Mouse (Mus musculus): Measurements from ENCODE around the gene Prkar2b. TPM values are rescaled to one million over a fixed set of nuclear protein-coding genes. Genes with fewer than 3 reads are reported as not detected.

Prkar2b gene
- polyA plus RNA-seq, 1 experiment from 2014 or later = 38.1 TPM

DNA sequence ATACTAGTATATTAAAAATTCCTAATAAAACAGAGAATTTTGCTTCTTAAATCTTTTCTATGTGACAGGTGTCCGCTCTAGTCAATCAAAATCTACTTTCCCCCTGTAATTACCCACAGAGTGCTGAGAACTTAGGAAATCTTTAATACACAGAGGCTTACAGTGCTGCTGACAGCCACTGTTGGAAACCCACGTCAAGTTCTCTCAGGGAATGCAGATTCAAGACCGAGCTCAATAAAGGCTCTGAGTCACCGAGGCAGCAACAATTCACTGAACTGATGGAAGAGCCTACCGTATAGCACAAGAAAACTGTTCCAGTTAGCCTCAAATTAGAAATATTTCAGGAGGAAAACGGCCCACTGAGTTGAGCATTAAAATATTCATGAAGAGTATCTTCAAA is 77.3 kb downstream of the Prkar2b start:
- ATAC-seq (ENCODE audit: insufficient number of reproducible peaks, insufficient read depth, low FRiP score, low TSS enrichment, low read depth) = no peak
- Histone ChIP-seq H3K36me3 (no peaks in the 10 kb centered on the region), H3K4me2 (no peak overlapping the region), H3K27me3 (no peaks in the 10 kb centered on the region), H3K4me3 (no peak overlapping the region), H3K27ac (no peak overlapping the region), H3K9me3 (no peaks in the 10 kb centered on the region), H3K4me1 (peaks cover 4% of the 10 kb centered on the region; the same call in 1 of the 2 replicates), H3K9ac (no peak overlapping the region)
- 58% methylated on average over 6 of the region's 6 CpGs for WGBS

DNA sequence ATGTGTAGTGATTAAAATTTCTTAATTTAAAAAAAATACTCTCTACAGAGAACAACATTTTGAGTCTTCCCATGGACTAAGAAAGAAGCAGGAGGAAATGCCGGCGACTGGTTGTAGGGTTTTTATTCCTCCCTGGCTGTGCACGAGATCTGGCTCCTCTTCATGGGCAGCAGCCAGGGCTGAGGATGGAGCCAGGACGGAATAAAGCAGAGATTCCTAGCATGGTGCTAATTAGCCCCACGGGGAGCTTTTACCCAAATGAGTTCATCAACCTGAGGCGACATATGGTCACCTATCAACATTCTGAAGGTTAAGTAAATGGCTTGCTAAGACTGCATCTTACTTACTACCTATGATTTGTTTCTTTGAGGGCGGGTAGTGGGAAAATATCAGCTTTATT is 77.9 kb downstream of the Prkar2b start:
- Histone ChIP-seq H3K4me1 (peaks cover 4% of the 10 kb centered on the region; the same call in 1 of the 2 replicates), H3K9me3 (no peaks in the 10 kb centered on the region), H3K27me3 (no peaks in the 10 kb centered on the region), H3K27ac (no peak overlapping the region), H3K36me3 (no peaks in the 10 kb centered on the region), H3K4me3 (no peak overlapping the region), H3K4me2 (no peak overlapping the region), H3K9ac (no peak overlapping the region)
- no peak for ATAC-seq (ENCODE audit: insufficient number of reproducible peaks, insufficient read depth, low FRiP score, low TSS enrichment, low read depth)
- 72% methylated on average over 7 of the region's 7 CpGs for WGBS

DNA sequence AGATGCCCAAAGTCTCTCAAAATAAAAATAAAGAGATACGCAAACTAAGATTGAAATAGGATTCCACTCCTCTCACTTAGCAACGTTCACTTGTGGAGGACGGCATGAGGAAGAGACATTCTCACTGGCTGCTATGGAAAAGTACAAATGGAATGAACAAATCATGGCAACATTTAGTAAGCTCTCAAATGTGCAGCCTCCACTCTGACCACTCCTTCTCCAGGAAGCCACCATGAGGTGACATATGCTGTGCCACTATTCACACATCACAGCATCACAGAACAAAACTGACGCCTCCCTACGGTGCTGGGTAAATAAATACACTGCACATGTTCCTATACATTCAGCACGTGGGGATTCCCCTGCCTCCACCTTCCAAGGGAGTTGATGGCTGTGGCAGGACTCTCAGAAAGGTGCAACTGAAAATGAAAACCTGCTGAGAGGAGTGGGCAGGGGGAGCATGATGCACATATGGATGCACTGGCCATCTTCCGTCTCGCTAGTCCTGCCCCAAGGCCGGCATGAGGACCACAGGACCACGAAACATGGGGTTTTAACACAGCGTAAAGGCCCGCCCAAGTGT is 83.4 kb downstream of the Prkar2b start:
- Histone ChIP-seq H3K4me3 (no peak overlapping the region), H3K9ac (no peak overlapping the region), H3K4me1 (0 out of 2 replicates have a peak, but pooled peaks cover 4% of the 10 kb centered on the region), H3K36me3 (no peaks in the 10 kb centered on the region; the same call in 1 of the 2 replicates), H3K9me3 (no peaks in the 10 kb centered on the region), H3K27me3 (no peaks in the 10 kb centered on the region), H3K4me2 (no peak overlapping the region; the same call in 1 of the 2 replicates), H3K27ac (no peak overlapping the region)
- no peak for ATAC-seq (ENCODE audit: insufficient number of reproducible peaks, insufficient read depth, low FRiP score, low TSS enrichment, low read depth)
- WGBS = 69% methylated on average over 12 of the region's 12 CpGs

DNA sequence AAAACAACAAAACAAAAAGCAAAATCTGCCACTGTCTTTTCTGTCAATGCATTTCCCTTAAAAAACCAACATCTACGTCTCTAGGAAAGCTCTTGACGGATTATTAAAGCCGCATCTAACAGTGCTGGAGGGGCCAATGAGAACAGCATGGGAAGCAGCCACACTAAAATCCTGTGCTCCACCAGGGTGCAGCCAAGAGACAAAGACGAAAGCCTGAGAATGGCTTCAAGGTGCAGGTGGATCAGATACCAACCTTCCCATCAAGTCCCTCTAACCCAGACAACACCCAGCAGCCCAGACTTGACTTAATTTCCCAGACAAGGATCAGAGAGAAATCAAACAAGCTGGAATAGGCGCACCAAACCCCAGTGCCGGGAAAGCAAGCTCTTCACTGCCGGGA is 84.6 kb downstream of the Prkar2b start:
- Histone ChIP-seq H3K9me3 (no peaks in the 10 kb centered on the region), H3K4me2 (no peak overlapping the region), H3K9ac (no peak overlapping the region), H3K27me3 (no peaks in the 10 kb centered on the region), H3K4me3 (no peak overlapping the region), H3K36me3 (peaks cover 2% of the 10 kb centered on the region; the same call in 1 of the 2 replicates), H3K27ac (no peak overlapping the region), H3K4me1 (0 out of 2 replicates have a peak, but pooled peaks cover 4% of the 10 kb centered on the region)
- no peak for ATAC-seq (ENCODE audit: insufficient number of reproducible peaks, insufficient read depth, low FRiP score, low TSS enrichment, low read depth)
- WGBS = 35% methylated on average over 7 of the region's 7 CpGs

DNA sequence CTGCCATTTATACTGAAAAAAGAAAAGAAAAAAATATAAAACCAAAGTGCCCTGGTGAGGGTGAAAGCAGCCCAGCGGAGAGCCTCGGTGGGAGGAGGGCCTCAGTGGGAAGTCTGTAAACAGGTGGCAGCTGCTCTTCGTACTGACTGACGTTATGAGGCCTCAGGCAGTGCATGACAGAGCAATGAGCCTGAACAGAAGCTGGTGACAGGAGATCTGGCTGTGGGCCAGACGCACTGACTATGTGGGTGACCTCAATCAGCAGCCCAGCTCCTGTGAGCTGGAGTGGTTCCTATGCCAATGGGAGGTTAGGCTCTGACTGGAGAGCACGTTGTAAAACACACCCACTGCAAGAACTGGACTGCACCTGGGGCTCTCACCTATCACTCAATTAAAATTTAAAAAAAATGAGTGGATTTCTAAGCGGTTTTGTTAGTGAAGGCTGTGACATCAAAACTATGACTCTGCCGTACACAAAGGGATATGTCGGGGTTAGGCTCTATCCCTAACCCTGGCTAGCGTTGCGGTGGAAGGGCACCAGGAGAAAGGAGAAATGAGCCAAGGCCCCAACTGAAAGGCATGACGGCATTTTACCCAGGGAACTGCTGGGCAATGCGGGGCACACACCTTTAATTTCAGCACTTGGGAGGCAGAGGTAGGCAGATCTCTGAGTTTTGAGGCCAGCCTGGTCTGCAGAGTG is 87.5 kb downstream of the Prkar2b start:
- WGBS = 64% methylated on average over 13 of the region's 13 CpGs
- Histone ChIP-seq H3K9me3 (no peaks in the 10 kb centered on the region), H3K27ac (no peak overlapping the region), H3K4me1 (0 out of 2 replicates have a peak, but pooled peaks cover 4% of the 10 kb centered on the region), H3K4me3 (no peak overlapping the region), H3K9ac (no peak overlapping the region), H3K27me3 (no peaks in the 10 kb centered on the region), H3K36me3 (peaks cover 7% of the 10 kb centered on the region), H3K4me2 (no peak overlapping the region)
- ATAC-seq (ENCODE audit: insufficient number of reproducible peaks, insufficient read depth, low FRiP score, low TSS enrichment, low read depth) = no peak

DNA sequence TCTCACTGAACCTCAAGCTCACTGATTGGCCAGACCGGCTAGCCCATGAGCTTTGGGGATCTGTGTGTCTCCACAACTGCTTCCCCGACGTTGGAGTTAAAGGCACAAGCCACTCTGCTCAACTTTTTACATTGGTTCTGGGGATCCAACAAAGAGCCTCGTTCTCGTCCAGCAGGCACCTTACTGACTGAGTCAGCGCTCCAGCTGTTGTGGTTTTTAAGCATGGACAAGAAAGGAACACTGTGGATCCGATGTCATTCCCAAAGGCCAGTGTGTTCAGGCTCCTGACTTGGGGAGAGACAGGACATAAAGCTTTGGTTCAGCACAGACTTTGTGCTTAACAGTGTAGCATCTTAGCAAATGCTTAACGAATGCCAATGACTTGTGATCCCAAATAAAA is 89.5 kb downstream of the Prkar2b start:
- Histone ChIP-seq H3K27ac (no peak overlapping the region), H3K27me3 (no peaks in the 10 kb centered on the region), H3K36me3 (peaks cover 7% of the 10 kb centered on the region), H3K4me3 (no peak overlapping the region), H3K9ac (no peak overlapping the region), H3K4me1 (no peaks in the 10 kb centered on the region), H3K4me2 (no peak overlapping the region), H3K9me3 (no peaks in the 10 kb centered on the region)
- ATAC-seq (ENCODE audit: insufficient number of reproducible peaks, insufficient read depth, low FRiP score, low TSS enrichment, low read depth) = no peak
- 80% methylated on average over 8 of the region's 8 CpGs for WGBS

DNA sequence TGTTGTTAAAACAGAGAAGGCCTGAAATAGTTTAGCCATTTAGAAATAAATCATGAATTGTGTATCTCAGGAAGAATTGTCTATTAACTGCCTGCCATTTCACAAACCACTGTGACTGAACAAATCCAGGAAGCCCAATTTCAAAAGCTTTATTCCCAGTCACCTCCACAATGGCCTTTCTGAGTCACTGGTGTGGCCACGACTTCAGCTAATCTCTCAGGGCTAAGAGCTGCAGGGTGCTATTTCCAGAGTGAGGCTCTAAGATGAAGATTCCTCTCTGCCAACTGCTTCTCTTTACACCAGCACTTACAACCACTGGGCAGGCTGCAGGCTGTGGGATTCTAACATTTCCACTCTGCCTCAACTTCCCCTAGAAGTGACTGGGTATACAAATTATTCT is 92.0 kb downstream of the Prkar2b start:
- no peaks in the 10 kb centered on the region for H3K9me3 ChIP-seq
- ATAC-seq (ENCODE audit: insufficient number of reproducible peaks, insufficient read depth, low FRiP score, low TSS enrichment, low read depth) = no peak
- no peaks in the 10 kb centered on the region for H3K27me3 ChIP-seq
- H3K4me2 ChIP-seq = no peak overlapping the region
- H3K9ac ChIP-seq = no peak overlapping the region
- no peak overlapping the region for H3K4me3 ChIP-seq
- no peak overlapping the region for H3K27ac ChIP-seq
- WGBS = 23% methylated on average over 1 of the region's 1 CpGs
- no peaks in the 10 kb centered on the region for H3K4me1 ChIP-seq
- H3K36me3 ChIP-seq = peaks cover 12% of the 10 kb centered on the region

DNA sequence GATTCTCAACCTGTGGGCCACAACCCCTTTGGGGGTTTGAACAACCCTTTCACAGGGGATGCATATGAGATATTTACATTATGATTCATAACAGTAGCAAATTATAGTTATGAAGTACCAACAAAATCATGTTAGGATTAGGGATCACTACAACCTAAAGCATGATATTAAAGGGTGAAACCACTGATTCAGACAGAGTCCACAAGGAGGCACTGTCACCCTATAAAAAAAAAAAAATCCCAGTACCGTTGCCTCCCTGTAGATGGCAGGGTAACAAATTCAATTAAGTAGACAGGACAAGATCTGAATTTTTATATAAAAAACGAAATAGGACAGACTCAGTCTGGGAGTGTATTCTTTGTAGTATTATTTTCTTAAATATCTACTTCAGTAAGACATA is 93.6 kb downstream of the Prkar2b start:
- H3K9ac ChIP-seq = no peak overlapping the region
- H3K27ac ChIP-seq = no peak overlapping the region
- no peak for ATAC-seq (ENCODE audit: insufficient number of reproducible peaks, insufficient read depth, low FRiP score, low TSS enrichment, low read depth)
- no peak overlapping the region for H3K4me3 ChIP-seq
- H3K4me1 ChIP-seq = no peaks in the 10 kb centered on the region
- no peaks in the 10 kb centered on the region for H3K27me3 ChIP-seq
- H3K4me2 ChIP-seq = no peak overlapping the region
- H3K9me3 ChIP-seq = no peaks in the 10 kb centered on the region
- WGBS = 3% methylated on average over 2 of the region's 2 CpGs
- peaks cover 15% of the 10 kb centered on the region for H3K36me3 ChIP-seq

DNA sequence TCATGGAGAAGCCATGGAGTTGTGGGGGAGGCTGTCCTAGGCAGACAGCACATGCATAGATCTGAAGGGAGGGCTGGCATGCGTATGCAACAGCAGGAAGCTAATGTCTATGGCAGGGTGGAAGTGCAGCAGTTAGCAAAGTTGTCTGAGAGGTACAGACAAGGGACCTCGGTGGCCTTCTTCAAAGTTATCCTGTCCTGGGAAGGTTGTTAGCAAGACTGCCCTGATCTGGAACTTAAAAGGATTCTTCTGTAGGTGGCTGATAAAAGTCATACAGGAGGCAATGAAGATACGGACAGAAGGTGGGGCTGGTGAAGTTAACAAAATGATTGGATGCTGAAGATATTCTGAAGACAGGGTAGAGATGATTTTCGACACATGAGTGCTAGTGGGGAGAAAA is 94.7 kb downstream of the Prkar2b start:
- no peaks in the 10 kb centered on the region for H3K27me3 ChIP-seq
- H3K36me3 ChIP-seq = peaks cover 12% of the 10 kb centered on the region
- no peak for ATAC-seq (ENCODE audit: insufficient number of reproducible peaks, insufficient read depth, low FRiP score, low TSS enrichment, low read depth)
- H3K4me2 ChIP-seq = no peak overlapping the region
- no peak overlapping the region for H3K9ac ChIP-seq
- H3K4me1 ChIP-seq = no peaks in the 10 kb centered on the region
- no peaks in the 10 kb centered on the region for H3K9me3 ChIP-seq
- H3K27ac ChIP-seq = no peak overlapping the region
- H3K4me3 ChIP-seq = no peak overlapping the region
- 83% methylated on average over 4 of the region's 4 CpGs for WGBS

DNA sequence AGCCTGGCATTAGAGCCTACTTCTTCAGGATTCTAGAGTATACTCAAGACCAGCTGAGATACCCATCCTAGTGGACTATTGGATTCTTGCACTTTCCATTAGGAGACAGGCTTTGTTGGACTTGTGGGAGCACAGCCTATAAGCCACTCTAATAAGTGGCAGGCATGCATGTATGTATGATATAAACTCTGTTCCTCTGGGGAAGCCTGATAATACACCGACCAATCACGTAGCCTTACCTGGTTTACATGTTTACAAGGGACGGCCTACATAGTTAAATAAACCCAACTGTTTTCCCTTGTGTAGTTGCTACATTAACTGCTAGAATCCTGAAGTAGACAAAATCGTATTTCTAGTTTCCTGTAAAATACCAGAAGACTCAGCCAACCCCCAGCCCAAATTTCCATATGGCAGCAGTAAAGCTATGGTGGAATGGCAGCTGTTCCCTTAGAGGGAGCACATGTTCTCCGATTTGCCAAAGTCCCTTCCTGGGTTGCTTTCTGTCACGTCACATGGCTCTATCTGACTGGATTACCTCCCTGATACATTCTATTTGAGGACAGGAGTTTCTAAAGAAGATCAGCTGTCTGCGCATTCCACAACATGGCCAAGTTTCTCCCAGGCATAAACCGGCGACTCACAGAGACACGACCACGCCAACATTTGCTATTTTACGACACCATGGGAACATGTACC is 95.4 kb downstream of the Prkar2b start:
- WGBS = 85% methylated on average over 12 of the region's 12 CpGs
- Histone ChIP-seq H3K36me3 (peaks cover 7% of the 10 kb centered on the region; the same call in 1 of the 2 replicates), H3K27ac (no peak overlapping the region), H3K4me1 (no peaks in the 10 kb centered on the region), H3K27me3 (no peaks in the 10 kb centered on the region), H3K4me3 (no peak overlapping the region), H3K9ac (no peak overlapping the region), H3K9me3 (no peaks in the 10 kb centered on the region), H3K4me2 (no peak overlapping the region)
- no peak for ATAC-seq (ENCODE audit: insufficient number of reproducible peaks, insufficient read depth, low FRiP score, low TSS enrichment, low read depth)

DNA sequence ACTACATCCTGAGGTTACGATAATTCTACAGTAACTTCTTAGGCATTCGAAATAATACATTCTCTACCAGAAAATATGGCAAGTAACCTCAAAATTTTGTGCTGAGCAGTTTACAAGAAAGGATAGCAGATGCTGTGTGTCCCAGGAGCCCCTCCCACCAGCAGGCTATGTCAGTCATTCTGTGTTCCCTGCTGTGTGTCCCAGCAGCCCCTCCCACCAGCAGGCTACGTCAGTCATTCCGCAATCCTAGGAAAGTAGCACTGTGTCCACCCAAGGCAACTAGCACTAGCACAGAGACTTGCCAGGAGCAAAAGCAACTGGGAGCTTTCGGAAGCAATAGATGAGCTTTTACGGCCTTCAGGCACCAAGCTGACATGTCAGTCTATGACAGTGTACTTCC is 97.0 kb downstream of the Prkar2b start:
- no peak for ATAC-seq (ENCODE audit: insufficient number of reproducible peaks, insufficient read depth, low FRiP score, low TSS enrichment, low read depth)
- no peaks in the 10 kb centered on the region for H3K4me1 ChIP-seq
- no peak overlapping the region for H3K4me3 ChIP-seq
- 81% methylated on average over 6 of the region's 6 CpGs for WGBS
- H3K4me2 ChIP-seq = no peak overlapping the region
- H3K9ac ChIP-seq = no peak overlapping the region
- H3K27ac ChIP-seq = no peak overlapping the region
- no peaks in the 10 kb centered on the region for H3K9me3 ChIP-seq
- H3K36me3 ChIP-seq = peaks cover 7% of the 10 kb centered on the region; the same call in 1 of the 2 replicates
- H3K27me3 ChIP-seq = no peaks in the 10 kb centered on the region

DNA sequence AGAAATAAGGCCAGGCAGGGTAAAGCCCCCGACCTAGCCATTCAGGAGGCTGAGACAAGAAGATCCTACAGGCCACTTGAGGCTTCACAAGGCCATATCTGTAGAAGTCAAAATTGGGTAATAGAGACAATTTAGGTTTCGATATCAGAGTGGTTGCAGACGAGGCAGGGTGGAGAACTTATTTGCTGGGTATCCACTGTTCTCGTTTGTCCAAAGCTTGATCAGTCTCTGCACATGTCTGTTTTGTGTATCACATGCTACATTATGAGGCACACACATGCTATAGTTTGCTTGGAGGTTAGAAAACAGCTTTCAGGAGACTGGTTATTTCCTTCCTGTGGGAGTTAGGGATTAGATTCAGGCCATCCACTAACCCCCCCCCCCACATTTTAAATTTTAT is 105.3 kb downstream of the Prkar2b start:
- H3K9ac ChIP-seq = no peak overlapping the region
- no peaks in the 10 kb centered on the region for H3K36me3 ChIP-seq
- ATAC-seq (ENCODE audit: insufficient number of reproducible peaks, insufficient read depth, low FRiP score, low TSS enrichment, low read depth) = no peak
- H3K27ac ChIP-seq = no peak overlapping the region
- no peaks in the 10 kb centered on the region for H3K9me3 ChIP-seq
- H3K4me3 ChIP-seq = no peak overlapping the region
- H3K27me3 ChIP-seq = no peaks in the 10 kb centered on the region
- H3K4me2 ChIP-seq = no peak overlapping the region
- no peaks in the 10 kb centered on the region for H3K4me1 ChIP-seq
- WGBS = 79% methylated on average over 4 of the region's 4 CpGs
